Mouse (Mus musculus) telencephalon, adult 2 months (tissue): ENCODE measurements around the gene Faf2.
"Not testable (repeated sequence)": the region's sequence is repeated elsewhere in the genome, so short reads cannot be mapped to it uniquely, and the experiment has no call there.

ENCODE experiments used
- DNase-seq: peaks from one replicate; pipeline ENCODE4 v3.0.0-alpha.2; 2011; ENCODE audit warnings: low read depth, low spot score

The Faf2 gene

DNA sequence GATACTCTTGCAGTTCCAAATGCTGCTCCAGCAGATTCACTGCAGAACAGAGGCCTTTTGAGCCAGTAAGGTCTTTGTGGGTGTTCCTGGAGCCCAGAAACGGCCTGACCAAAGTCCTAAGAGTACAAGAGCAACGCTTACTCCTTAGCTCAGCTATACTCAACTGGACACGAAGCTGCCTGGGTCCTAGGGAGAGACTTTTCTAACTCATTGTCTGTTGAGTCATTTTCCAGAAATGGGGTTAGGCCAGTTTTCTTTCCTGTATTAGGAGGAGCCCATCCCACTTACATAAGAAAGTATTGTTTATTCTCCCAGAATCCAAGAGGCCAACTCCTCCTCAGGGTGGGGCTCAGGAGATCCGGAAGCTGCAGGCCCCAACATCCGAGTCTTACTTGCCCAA lies 16.2 kb upstream of the Faf2 start:
- DNase-seq = no peak

GRCm38 (mm10) chr13:54607204-54607603 lies 14.4 kb upstream of the Faf2 start:
- no peak for DNase-seq

GRCm38 (mm10) chr13:54608002-54608401 lies 13.6 kb upstream of the Faf2 start:
- no peak for DNase-seq

DNA sequence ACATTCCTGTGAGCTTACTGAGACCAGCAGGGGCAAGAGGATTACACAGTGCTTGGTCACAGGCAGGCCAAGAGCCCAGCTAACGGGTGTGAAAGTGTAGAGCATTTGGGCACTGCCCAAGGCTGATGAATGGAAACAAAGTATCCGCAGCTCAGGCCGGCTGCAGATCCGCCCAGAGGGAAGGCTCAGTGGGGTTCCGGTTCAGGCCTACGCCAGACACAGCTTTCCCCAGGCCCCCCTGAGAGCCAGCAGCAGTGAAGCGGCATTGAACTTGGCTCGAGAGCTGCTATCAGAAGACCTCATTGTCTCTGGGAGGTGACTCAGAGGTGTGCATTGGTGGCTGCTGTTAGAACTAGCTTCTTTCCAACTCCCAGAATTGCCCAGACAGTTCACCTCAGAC lies 12.9 kb upstream of the Faf2 start:
- no peak for DNase-seq

GRCm38 (mm10) chr13:54609301-54609700 lies 12.3 kb upstream of the Faf2 start:
- DNase-seq = no peak

DNA sequence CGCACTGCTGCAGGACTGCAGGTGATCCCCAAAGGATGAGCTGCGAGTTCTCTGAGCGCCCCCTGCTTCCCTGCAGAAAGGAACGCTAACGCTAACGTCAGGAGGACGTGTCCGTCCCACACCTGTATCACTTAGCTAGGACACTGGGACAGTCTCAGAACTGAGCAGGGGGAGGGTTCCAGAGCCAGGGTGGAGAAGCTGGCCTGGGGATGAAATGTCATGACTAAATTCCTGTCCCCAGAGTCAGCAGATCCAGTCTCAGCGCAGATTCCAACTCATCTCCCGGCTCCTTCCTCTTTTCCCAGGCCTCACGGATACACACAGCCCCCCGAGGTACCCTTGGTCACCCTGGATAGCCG lies 11.0 kb upstream of the Faf2 start:
- no peak for DNase-seq

DNA sequence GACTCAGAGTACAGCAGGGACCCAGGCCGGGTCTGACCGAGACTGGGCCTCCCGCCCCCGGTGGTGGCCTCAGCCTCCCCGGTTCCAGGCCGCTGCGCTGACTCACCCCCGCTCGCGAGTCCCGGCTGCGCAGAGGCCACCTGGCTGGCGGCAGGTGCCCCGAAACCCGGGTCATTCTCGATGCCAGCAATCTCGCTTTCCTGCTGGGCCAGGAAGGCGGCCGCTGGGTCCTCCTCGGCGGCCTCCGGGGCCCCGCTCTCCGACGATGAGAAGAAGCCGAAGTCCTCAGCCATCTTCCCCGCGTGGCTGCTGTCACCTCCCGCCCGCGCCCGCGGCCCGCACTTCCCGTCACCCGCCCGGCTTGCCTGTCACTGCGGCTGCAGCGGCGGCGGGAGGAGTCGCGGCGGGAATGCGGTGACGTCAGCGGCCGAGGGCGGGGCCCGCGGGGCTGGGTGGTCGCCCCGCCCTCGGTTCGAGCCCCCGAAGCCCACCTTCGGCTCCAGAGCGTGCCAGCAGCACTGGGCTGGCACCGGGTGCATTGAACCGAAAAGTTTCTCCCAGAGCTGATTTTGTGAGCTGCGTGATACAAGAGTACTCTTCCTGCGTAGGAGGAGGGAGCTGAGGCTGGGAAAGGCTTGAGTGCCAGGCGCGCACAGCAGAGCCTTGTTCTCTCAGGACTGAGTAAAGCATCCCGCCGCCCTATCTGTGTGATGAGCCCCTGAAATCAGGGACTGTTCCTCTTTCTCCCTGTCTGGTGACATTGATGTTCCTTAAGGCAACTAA lies 10.4 kb upstream of the Faf2 start, which contains the start of gene Cltb:
Gene Cltb, minus strand, starts transcription at position 373 of the 783 bp plus-strand sequence.
- DNase-seq = peak; percentile 54

DNA sequence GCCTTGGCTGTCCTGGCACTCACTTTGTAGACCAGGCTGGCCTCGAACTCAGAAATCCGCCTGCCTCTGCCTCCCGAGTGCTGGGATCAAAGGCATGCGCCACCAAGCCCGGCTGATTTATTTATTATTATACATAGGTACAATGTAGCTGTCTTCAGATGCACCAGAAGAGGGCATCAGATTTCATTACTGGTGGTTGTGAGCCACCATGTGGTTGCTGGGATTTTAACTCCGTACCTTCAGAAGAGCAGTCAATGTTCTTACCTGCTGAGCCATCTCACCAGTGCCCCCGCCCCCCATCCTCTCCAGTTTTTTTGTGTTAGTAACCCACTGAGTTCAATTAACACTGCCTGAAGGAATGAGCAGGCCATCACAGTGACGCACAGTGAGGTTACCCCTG lies 8.4 kb upstream of the Faf2 start:
- not testable (repeated sequence) for DNase-seq

DNA sequence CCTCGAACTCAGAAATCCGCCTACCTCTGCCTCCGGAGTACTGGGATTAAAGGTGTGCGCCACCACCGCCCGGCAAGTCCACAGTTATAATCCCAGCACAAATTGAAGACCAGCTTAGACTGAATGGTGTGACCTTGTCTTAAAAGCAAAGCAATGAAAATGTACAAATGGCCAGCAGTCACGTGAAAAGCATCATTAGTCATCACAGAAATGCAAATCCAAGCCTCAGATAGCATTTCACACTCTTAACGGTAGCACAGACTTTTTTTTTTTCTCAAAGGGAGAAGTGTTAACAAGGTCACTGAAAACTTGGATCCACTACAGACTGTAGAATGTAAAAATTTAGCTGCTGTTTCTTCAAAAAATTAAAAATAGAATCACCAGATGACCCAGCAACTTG lies 5.3 kb upstream of the Faf2 start:
- DNase-seq = no peak

GRCm38 (mm10) chr13:54616998-54617397 lies 4.6 kb upstream of the Faf2 start:
- no peak for DNase-seq

- DNase-seq = no peak
Measured at GRCm38 (mm10) chr13:54621960-54622521, 457 bp downstream of the Faf2 start.

GRCm38 (mm10) chr13:54629128-54629527 lies 7.5 kb downstream of the Faf2 start:
- DNase-seq = no peak

DNA sequence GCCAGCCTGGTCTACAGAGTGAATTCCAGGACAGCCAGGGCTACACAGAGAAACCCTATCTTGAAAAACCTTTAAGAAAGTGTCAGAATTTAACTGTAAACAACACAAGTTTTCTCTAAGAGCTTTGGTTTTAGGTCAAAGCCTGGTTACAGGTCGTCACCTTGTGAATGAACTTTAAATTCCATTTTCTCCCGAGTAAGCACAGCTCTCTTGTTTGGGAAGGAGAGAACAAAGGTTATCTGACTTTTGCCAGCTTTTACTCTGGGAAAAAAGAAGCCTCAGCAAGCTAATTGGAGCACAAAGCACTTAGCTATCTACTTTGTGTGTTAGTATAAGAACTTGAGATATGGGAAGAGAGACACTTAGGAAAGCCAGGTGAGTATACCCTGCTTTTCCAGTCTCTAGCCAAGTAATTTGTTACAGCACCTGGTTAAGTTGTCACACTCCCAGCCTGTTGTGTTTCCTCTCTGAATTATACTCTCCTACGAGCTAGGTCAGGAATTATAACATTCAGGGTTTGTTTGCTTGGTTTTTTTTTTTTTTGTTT lies 11.2 kb downstream of the Faf2 start:
- DNase-seq = no peak

GRCm38 (mm10) chr13:54635011-54635410 lies 13.4 kb downstream of the Faf2 start:
- DNase-seq = no peak

DNA sequence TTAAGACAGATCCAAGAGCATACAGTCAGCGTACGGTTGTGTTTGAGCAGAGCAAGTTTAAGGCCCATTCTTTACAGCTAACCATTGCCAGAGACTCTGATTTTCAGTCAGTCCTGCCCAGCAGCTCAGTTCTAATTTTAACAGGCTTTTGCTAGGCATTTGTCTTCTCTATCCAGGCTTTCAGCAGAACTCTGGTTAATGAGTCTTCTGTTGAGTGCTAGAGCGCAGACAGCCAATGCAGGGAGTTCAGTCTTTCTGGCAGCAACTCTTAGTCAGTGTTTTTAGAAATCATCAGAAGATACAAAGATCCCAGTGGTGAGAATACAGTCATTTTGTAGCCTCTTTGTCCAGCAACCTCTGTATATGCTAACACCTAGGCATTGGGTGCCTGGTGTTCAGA lies 28.9 kb downstream of the Faf2 start:
- peak; percentile 13 for DNase-seq

DNA sequence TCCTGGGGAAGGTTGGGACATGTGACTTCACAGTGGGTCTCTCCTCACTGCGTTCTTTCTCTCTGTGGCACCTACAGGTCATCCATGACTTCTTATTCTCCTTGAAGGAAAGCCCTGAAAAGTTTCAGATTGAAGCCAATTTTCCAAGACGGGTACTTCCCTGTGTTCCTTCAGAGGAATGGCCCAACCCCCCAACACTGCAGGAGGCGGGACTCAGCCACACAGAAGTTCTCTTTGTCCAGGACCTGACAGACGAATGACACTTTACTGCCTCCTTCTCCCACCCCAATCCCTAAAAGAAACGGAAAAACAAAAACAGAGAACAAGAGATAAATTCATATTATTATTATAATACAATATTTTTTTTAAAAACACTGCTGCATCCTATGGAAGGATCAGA lies 39.3 kb downstream of the Faf2 start:
- DNase-seq = no peak

GRCm38 (mm10) chr13:54661358-54661757 lies 39.8 kb downstream of the Faf2 start:
- no peak for DNase-seq

DNA sequence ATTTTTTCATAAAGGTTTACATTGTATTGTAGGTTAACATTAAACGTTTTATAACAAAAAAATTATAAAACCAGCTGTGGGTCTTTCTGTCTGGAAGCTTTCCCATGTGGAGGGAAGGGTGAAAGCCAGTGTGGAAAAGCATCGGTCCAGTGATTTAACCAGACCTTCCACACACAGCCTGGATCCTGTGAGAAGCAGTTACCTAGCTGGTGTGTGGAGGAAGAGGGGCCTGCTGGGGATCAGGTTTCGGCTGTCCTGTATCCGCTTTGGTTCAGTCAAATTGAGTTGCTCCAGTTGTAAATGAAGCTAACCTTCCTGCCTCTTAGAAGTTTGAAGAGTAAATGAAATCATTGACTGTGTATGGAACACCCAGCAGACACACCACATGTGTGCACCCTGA lies 42.4 kb downstream of the Faf2 start:
- no peak for DNase-seq

DNA sequence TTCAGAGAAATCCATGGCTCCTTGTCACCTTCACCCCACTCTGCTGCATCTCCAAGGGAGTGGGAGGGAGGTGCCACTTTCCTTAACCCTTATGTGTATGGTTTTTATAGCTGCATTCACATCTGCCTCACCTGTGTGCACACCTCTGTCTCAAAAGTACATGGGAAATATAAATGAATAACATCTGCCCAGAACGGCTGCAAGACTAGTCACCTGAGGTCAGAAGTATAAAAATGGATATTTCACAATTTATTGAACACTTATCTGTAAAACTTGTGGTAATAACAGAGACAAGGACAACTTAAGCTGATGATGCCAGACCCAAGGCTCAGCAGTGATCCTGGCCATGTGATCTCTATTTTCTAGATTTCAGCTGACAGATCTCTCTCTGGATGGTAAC lies 42.9 kb downstream of the Faf2 start:
- DNase-seq = no peak

DNA sequence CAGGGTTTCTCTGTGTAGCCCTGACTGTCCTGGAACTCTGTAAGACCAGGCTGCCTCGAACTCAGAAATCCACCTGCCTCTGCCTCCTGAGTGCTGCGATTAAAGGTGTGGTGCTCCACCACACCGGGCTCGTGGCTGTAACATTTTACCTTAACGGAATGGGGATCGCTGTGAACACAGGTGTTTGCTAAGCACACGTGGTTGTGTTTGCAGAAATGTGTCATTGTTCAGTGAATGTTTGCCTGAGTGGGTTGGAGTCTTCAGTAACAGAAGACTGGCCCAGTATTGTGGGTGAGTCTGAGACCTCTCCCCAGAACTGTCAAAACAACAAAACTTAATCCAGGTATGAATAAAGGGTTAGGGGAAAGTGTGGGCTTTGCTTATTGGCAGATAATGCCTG lies 43.5 kb downstream of the Faf2 start:
- no peak for DNase-seq

DNA sequence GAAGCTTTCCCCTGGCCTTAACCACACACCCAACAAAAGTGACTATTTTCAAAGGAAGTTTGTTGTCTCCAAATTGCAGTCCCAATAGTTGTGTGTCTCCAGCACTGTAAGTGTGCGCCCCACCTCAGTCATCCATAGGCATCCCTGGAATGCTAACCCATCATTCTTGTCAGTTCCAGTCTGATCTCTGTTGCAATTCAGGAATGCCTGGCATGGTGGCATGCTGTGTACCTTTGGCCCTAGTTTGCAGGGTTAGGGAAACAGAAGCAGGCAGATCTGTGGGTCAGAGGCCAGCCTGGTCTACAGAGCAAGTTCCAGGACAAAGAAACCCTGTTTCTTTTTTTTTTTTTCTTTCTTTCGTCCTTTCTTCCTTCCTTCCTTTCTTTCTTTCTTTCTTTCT lies 48.9 kb downstream of the Faf2 start:
- DNase-seq = no peak

DNA sequence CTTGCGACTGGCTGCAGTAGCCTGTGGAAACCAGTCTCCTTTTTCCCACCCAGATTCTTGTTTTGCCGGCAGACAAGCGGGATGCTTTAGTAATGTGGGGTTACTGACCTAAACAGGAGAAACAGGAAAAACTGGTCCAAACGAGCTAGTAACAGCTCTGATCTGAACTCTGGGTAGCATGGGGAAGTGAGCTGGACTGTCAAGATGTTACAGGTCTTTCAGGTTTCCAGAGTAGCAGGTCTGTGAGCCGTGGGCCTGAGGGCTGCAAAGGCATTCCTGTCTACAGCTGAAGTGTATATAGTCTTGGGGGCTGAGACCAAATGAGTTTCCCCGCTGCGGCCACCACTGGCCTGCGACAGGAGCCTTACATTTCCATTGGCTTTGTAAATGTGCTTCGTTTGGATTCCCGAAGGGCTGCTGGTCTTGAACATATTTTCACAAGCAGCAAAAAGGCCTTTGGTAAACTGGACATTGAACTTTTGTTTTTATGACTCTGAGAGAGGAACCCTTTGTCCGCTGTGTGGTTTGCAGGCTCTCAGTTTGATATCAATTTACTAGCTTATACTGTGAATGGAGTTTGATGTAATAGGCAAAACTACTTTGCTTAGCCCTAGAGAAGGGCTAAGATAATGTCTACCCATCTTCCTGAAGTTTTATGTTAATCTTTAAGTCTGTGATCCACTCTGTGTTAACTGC lies 54.5 kb downstream of the Faf2 start:
- DNase-seq = no peak

- DNase-seq = no peak
Measured at GRCm38 (mm10) chr13:54678263-54678662, 56.7 kb downstream of the Faf2 start.
